Mouse (Mus musculus) midbrain, embryonic 12.5 days (tissue): ENCODE measurements around the gene Gramd1b. TPM values are rescaled to one million over a fixed set of nuclear protein-coding genes. Genes with fewer than 3 reads are reported as not detected.

ENCODE experiments used
- ATAC-seq: fragments of 200-750 bp; cut with Nextera tagmentation; 2 replicates; pipeline ENCODE4 v1.8.0; 2017; ENCODE audit warnings: low read depth, moderate TSS enrichment, moderate library complexity; ENCODE audit not compliant: low FRiP score
- H3K27ac ChIP-seq: fragments of 300-500 bp; sonication (generic); replicated peaks from 2 replicates; pipeline ENCODE4 v1.5.1; 2016; ENCODE audit warnings: mild to moderate bottlenecking
- H3K27me3 ChIP-seq: fragments of 300-500 bp; sonication (generic); 2 replicates; pipeline ENCODE4 v1.6.1; 2016; ENCODE audit warnings: mild to moderate bottlenecking
- H3K36me3 ChIP-seq: fragments of 300-500 bp; sonication (generic); 2 replicates; pipeline ENCODE4 v1.6.1; 2016
- H3K4me1 ChIP-seq: fragments of 300-500 bp; sonication (generic); 2 replicates; pipeline ENCODE4 v1.6.1; 2016
- H3K4me2 ChIP-seq: fragments of 300-500 bp; sonication (generic); replicated peaks from 2 replicates; pipeline ENCODE4 v1.6.1; 2016; ENCODE audit warnings: mild to moderate bottlenecking, moderate library complexity
- H3K4me3 ChIP-seq: fragments of 300-500 bp; sonication (generic); 2 replicates; pipeline ENCODE4 v1.5.1; 2016; ENCODE audit warnings: mild to moderate bottlenecking
- H3K9ac ChIP-seq: fragments of 300-500 bp; sonication (generic); replicated peaks from 2 replicates; pipeline ENCODE4 v1.6.1; 2016; ENCODE audit warnings: mild to moderate bottlenecking, moderate library complexity
- H3K9me3 ChIP-seq: fragments of 300-500 bp; sonication (generic); 2 replicates; pipeline ENCODE4 v1.6.1; 2016; ENCODE audit warnings: mild to moderate bottlenecking
- WGBS: fragments of 180-500 bp; shearing (Covaris S2); methylation state at CpG from one replicate; pipeline ENCODE4 v1.1.7; 2016; 5-methylcytosine and 5-hydroxymethylcytosine counted together
- polyA plus RNA-seq: library from polyadenylated mRNA; unstranded; fragments of >200 nt; fragmentation: Nextera tagmentation; extraction: Ambion mirVana; gene quantifications from 2 replicates; pipeline ENCODE4 v1.2.1, GENCODE M21; 2016

Gene Gramd1b
- 4.9 and 5.4 TPM in 2 replicates for polyA plus RNA-seq

DNA sequence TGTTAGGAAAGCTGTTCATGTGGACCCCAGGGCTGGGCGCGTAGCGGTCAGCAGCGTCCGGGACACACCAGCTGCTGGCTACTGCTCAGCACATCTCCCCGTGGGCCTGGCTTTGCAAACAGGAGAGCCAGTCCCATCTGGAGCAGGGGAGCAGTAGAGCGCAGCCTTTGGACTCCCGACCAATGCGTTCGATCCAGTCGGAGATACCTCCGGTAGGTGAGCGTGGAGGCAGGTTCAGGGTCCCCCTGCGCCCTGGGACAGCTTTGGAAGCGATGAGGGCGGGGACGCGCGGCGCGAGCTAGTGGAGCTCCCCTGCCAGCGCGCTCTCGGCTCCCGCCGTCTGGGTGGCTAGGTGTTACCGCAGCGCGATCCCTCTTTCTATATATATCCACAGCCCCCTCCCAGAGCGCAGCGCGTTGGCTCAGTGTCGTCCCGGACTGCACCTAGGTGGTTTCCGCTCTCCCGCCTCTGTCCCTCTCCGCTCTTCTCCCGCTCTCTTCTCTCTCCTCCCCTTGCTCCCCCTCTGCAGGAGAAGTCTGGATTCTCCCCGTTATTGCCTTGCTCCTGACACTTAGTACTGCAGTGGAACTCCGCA lies at the start of gene Gramd1b:
Gramd1b (minus strand) TSS at position 357 of the 595 bp plus-strand sequence.
- Histone ChIP-seq H3K9ac (peak within 1 kb of the TSS; percentile 62), H3K4me1 (peaks cover 10% of the 10 kb centered on the region), H3K9me3 (no peaks in the 10 kb centered on the region), H3K27me3 (peaks cover 25% of the 10 kb centered on the region), H3K4me3 (peak within 1 kb of the TSS; percentile 57), H3K36me3 (no peaks in the 10 kb centered on the region), H3K4me2 (peak within 1 kb of the TSS; percentile 93), H3K27ac (no peak within 1 kb of the TSS)
- under 1% methylated on average over 40 of the region's 40 CpGs for WGBS
- peak; percentile 82 for ATAC-seq

DNA sequence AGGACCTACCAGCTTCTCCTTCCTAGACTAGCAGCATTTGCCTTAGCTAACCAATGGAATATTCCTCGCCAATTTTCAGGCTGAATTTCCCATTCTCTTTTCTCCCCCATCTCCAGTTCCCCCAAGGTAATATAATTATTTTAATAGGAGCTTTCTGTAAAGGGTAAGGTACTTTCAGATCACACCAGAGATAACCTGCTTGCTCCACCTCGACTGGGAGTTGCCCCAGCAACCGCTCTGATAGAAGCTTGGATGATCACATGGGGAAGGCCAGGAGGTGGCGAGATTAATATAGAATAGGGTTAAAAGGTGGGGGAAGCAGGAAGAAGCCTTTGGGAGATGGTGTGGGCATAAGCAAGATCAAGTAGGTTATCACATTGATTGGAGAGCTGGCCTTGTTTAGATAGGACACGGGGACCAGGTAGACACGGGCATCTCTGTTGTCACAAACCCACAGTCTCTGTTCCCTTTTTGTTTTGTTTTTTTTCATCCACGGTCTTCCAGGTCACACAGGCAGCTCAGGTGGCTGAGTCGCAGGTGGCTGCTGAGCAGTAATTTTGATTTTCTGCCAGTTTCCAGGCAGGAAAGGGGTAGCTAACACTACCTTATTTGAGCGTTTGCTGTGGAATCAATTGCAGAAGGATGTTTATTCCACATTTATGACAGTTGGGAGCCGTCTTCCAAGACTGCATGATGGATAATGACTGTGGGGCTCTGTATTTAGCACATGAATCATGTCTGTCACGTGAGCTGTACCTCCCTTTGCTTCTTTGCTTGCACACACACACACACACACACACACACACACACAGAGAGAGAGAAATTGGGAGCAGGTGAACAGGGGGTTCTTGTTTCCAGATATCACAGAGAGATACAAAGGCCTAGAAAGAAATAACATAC lies 47.8 kb upstream of the Gramd1b start:
- no peak for ATAC-seq
- Histone ChIP-seq H3K4me3 (no peak overlapping the region), H3K27me3 (no peaks in the 10 kb centered on the region), H3K4me1 (no peaks in the 10 kb centered on the region), H3K9me3 (no peaks in the 10 kb centered on the region), H3K4me2 (no peak overlapping the region), H3K9ac (no peak overlapping the region), H3K27ac (no peak overlapping the region), H3K36me3 (no peaks in the 10 kb centered on the region)
- WGBS = 77% methylated on average over 11 of the region's 11 CpGs

DNA sequence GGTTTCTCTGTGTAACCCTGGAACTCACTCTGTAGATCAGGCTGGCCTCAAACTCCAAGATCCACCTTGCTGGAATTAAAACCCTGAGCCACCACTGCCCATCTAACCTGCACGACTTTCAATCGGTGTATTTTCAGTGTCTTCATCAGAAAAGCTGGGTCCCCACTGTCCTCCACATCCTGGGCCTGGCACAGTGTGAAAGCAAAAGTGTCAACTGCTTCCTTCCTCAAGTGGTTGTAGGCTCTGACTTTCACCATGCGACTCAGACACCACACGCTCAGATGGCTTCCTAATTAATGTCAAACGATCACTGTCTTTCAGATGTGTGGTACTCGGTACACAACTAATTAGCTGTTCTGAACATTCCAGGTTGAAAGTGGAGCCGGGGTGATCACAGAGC lies 45.9 kb upstream of the Gramd1b start:
- Histone ChIP-seq H3K27ac (no peak overlapping the region), H3K9me3 (no peaks in the 10 kb centered on the region), H3K4me3 (no peak overlapping the region), H3K4me2 (no peak overlapping the region), H3K27me3 (no peaks in the 10 kb centered on the region), H3K9ac (no peak overlapping the region), H3K36me3 (no peaks in the 10 kb centered on the region), H3K4me1 (no peaks in the 10 kb centered on the region)
- 90% methylated on average over 7 of the region's 7 CpGs for WGBS
- ATAC-seq = no peak

DNA sequence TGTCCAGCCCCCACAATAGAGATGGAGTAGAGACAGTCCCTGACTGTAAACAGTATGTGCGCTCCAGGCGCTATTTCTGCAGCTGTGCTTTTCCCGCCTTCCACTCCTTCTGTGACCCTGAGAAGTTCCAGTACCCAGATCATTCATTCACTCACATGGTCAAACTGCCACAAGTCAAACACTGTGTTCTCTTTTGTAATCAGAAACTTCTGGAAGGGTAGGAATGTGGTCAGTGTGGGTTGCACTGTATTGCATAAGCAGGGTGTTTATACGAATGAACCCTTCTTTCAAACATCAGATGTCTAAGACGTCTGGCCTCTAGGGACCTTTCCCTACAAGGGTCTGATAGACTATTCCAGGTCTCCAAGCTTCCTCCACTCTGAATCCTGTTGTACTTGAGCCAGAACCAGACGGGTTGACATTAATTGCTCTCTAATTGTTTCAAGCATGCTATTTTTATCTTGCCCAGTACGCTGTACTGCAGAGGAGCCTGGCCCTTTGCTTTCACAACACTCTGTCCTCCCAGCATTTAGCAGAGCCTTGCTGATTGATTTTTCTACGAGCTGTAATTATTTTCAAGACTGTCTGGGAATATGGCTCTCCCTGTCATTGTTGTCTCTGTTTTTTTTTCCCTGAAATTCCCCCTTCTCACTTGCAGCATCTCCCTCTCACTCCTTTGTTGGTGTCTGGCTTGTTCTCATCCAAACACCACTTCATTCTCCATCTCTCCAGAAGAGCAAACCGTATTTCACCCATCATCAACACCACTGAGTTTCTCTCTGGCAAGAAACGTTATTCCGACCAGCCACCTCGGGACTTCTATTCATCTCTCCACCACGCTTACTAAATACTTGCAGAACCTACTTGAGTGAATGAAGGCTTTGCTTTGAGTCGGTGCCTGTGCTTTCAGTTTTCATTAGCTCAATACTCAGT lies 44.1 kb upstream of the Gramd1b start:
- no peaks in the 10 kb centered on the region for H3K27me3 ChIP-seq
- ATAC-seq = no peak
- 0 out of 2 replicates have a peak overlapping the region, but pooled peaks have one; percentile 15 for H3K27ac ChIP-seq
- no peak overlapping the region for H3K9ac ChIP-seq
- H3K9me3 ChIP-seq = no peaks in the 10 kb centered on the region
- H3K36me3 ChIP-seq = no peaks in the 10 kb centered on the region
- H3K4me2 ChIP-seq = no peak overlapping the region
- no peak overlapping the region for H3K4me3 ChIP-seq
- H3K4me1 ChIP-seq = no peaks in the 10 kb centered on the region
- 78% methylated on average over 14 of the region's 14 CpGs for WGBS

DNA sequence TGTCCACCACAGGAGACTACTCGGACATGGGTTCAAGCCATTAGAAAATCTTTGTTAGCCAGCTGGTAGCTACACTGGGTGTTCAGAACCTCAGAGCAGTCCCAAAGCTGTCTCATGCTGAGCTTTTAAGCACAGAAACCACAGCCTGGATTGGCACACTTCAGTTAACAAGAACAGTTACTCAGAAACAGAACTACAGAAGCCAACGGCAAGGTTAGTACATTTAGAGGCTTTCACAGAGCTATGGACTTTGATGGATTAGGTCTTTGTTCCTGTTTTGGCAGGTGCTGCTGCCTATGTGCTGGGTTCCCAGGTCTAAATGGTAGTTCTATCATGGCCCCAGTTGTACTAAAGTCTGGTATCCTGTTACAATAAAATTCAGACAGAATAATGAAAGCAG lies 40.1 kb upstream of the Gramd1b start:
- H3K27me3 ChIP-seq = no peaks in the 10 kb centered on the region
- H3K4me2 ChIP-seq = no peak overlapping the region
- 57% methylated on average over 2 of the region's 2 CpGs for WGBS
- no peak overlapping the region for H3K9ac ChIP-seq
- no peak overlapping the region for H3K4me3 ChIP-seq
- H3K27ac ChIP-seq = no peak overlapping the region
- no peak for ATAC-seq
- no peaks in the 10 kb centered on the region for H3K36me3 ChIP-seq
- no peaks in the 10 kb centered on the region for H3K4me1 ChIP-seq
- no peaks in the 10 kb centered on the region for H3K9me3 ChIP-seq

DNA sequence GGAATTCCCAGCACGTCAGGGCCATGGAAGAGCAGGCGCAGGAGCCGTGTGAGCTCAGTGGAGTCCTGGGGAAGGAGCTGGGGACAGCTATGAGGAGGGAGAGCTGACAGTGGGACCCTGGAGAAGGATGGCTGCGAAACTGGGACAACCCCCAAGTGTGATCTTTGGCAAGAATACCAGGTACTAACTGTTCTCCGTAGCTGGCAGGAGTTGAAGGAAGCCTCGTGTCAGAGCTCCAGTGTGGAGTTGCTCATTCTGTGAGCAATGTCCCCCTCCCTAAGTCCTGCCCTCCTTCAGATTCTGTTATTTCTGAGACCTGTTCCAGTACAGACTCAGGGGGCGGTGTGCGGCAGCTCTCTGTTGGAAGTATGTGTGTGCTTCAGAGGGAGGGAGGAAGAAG lies 36.9 kb upstream of the Gramd1b start:
- Histone ChIP-seq H3K4me2 (no peak overlapping the region), H3K9ac (no peak overlapping the region), H3K27ac (no peak overlapping the region), H3K4me3 (no peak overlapping the region), H3K27me3 (no peaks in the 10 kb centered on the region), H3K4me1 (no peaks in the 10 kb centered on the region), H3K36me3 (no peaks in the 10 kb centered on the region), H3K9me3 (no peaks in the 10 kb centered on the region)
- WGBS = 82% methylated on average over 8 of the region's 8 CpGs
- no peak for ATAC-seq

DNA sequence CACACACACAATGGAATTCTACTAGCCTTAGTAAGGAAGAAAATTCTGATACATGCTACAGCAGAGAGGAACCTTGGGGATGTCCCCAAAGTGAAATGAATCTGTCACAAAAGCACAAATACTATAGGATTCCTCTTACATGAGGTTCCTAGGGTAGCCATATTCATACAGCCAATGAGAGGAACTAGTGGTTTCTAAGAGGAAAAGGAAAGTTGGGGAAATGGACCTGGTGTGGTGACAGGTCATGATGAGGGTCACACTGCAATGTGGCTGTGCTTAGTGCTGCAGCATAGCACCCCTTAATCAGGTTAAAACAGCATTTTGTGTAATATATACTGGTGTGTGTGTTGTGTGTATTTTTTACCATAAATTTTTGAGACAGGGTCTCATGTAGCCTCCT lies 32.6 kb upstream of the Gramd1b start:
- no peaks in the 10 kb centered on the region for H3K36me3 ChIP-seq
- no peak overlapping the region for H3K27ac ChIP-seq
- H3K4me3 ChIP-seq = no peak overlapping the region
- no peak for ATAC-seq
- no peaks in the 10 kb centered on the region for H3K27me3 ChIP-seq
- H3K9me3 ChIP-seq = no peaks in the 10 kb centered on the region
- H3K4me2 ChIP-seq = no peak overlapping the region
- no peaks in the 10 kb centered on the region for H3K4me1 ChIP-seq
- H3K9ac ChIP-seq = no peak overlapping the region

DNA sequence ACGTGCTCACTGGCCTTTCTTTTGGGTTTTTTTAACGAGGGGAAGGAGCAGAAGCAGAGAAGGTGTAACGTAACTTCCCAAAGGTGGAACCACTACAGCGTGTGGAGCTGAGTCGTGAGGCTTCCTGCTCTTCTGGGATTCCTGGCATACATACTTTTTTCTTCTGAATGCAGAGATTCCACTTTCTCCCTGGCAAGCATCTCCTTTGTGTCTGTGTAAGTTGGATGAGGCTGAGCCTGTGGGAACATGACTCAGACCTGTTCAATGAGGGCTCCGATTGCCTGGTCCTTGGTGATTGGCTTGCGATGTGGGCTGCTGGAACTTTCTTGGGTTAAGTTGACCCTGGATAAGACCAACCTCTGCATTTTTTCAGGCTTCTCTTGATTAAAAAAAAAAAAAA lies 28.5 kb upstream of the Gramd1b start:
- no peaks in the 10 kb centered on the region for H3K9me3 ChIP-seq
- 84% methylated on average over 7 of the region's 7 CpGs for WGBS
- no peak for ATAC-seq
- H3K36me3 ChIP-seq = no peaks in the 10 kb centered on the region
- H3K27ac ChIP-seq = no peak overlapping the region
- H3K4me2 ChIP-seq = no peak overlapping the region
- no peak overlapping the region for H3K4me3 ChIP-seq
- H3K27me3 ChIP-seq = no peaks in the 10 kb centered on the region
- no peaks in the 10 kb centered on the region for H3K4me1 ChIP-seq
- no peak overlapping the region for H3K9ac ChIP-seq

DNA sequence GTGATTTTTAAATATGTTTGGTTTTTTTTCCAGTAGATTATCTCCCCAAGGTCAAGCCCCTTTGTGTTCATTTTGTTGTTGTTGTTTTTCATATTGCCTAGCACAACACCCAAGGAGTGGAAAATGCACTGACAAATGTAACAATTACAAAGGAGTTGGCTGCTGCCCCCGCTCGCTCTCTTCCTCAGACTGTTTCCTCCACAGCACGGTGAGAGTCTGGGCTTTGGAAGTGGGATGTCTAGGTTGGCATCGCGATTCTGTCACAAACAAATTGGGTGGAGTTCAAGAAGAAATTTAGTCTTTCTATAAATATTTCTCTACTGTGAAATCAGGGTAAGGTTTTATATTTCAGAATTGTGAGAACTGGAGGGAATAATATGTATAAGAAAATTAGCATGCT lies 26.6 kb upstream of the Gramd1b start:
- H3K4me2 ChIP-seq = no peak overlapping the region
- 89% methylated on average over 5 of the region's 5 CpGs for WGBS
- no peak overlapping the region for H3K4me3 ChIP-seq
- H3K36me3 ChIP-seq = no peaks in the 10 kb centered on the region
- H3K9ac ChIP-seq = no peak overlapping the region
- no peak for ATAC-seq
- no peaks in the 10 kb centered on the region for H3K27me3 ChIP-seq
- no peaks in the 10 kb centered on the region for H3K9me3 ChIP-seq
- H3K27ac ChIP-seq = no peak overlapping the region
- no peaks in the 10 kb centered on the region for H3K4me1 ChIP-seq

DNA sequence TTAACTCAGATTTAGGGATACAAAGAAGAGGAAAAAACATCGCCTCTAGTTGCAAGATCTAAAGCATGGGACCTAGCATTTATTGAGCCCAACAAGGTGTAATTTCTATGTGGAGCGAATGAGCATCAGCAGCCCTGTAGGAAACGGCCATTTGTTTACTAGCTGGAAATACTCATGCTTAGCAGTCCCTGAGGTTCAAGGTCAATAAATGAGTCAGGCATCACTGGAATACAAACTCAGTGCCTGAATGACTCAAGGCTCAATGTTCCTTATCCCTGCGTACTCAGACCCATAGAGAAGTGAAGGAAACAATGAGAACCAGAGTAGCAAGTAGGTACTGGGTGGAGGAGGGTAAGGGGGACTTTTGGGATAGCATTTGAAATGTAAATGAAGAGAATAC lies 25.2 kb upstream of the Gramd1b start:
- Histone ChIP-seq H3K9ac (no peak overlapping the region), H3K4me3 (no peak overlapping the region), H3K9me3 (no peaks in the 10 kb centered on the region), H3K36me3 (no peaks in the 10 kb centered on the region), H3K4me2 (no peak overlapping the region), H3K27me3 (no peaks in the 10 kb centered on the region), H3K4me1 (no peaks in the 10 kb centered on the region), H3K27ac (no peak overlapping the region)
- WGBS = 77% methylated on average over 4 of the region's 4 CpGs
- no peak for ATAC-seq

DNA sequence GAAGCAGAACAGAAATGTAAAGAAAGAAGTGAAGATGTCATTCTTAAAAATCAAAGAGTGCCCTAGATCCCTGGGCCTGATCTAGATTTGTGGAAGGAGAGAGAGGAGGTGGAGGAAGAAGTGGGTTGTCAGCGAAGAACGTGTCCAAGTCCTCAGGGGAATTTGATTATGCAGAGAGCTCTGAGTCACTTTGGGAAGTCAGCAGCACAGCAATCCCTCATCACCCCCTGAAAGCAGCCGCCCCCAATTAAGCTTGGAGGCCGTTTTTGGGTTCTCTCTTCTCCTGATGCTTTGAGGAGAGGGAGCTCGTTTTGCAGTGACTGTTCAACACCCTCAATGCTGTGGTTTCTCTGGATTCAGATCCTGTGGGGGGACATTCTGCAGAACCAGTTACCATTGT lies 24.1 kb upstream of the Gramd1b start:
- Histone ChIP-seq H3K27me3 (no peaks in the 10 kb centered on the region), H3K4me1 (no peaks in the 10 kb centered on the region), H3K4me2 (no peak overlapping the region), H3K36me3 (no peaks in the 10 kb centered on the region), H3K4me3 (no peak overlapping the region), H3K9me3 (no peaks in the 10 kb centered on the region), H3K27ac (no peak overlapping the region), H3K9ac (no peak overlapping the region)
- ATAC-seq = no peak
- 79% methylated on average over 5 of the region's 5 CpGs for WGBS

DNA sequence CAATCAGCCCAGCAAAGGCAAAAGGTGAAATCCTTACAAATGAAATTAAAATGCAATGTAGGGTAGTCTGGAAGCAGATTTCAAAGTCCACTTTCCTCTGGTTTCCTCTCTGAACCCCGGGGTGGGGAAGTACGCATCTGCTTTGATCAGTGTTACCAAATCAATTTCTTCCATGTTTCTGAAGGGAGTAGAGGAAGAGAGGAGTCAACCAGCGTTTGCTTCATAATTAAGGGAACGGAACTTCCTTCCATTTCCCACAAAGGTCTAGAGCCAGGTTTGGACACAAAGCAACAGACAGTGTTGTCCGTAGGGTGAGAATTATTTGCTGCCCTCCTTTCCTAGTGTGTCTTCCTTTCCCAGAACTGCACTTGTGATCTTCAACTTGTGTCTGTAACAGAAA lies 16.7 kb upstream of the Gramd1b start:
- Histone ChIP-seq H3K9ac (no peak overlapping the region), H3K4me2 (no peak overlapping the region), H3K27ac (no peak overlapping the region), H3K27me3 (no peaks in the 10 kb centered on the region), H3K9me3 (no peaks in the 10 kb centered on the region), H3K36me3 (no peaks in the 10 kb centered on the region), H3K4me3 (no peak overlapping the region), H3K4me1 (no peaks in the 10 kb centered on the region)
- 92% methylated on average over 5 of the region's 5 CpGs for WGBS
- ATAC-seq = no peak
